Mouse (Mus musculus): Measurements from ENCODE around the gene Rnf41.

DNA sequence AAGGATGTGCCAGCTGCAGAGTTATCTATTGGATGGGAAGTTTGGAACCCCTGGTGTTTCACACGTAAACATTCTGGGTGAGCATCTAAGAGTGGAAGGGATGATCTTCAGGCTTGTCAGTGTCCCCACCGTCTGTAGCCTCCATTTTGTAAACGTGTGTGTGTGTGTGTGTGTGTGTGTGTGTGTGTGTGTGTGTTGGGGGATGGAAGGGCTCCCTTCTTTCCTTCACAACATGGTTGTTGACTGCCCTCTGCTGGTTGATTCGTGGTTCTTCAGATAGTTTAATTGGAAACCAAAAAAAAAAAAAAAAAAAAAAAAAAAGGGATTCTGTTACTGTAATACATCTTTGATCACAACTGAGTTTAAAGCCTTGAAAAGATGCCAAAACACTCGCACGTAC, 43.8 kb downstream of the Rnf41 start:
- peak; percentile 79 for TF ChIP-seq CTCF (IDR thresholded peaks at IDR 0.05; ENCODE audit: low read depth)
- no peak for TF ChIP-seq EP300 (IDR thresholded peaks at IDR 0.05; ENCODE audit: low read depth)
